Mouse (Mus musculus) bone marrow macrophage, adult 2 months (primary cell): ENCODE results near the gene Lpgat1.

Source experiments
- CTCF ChIP-seq: IDR thresholded peaks from 2 replicates; pipeline ENCODE4 v1.5.1; 2012; ENCODE audit warnings: low read depth, mild to moderate bottlenecking, low read length, moderate library complexity
- POLR2A ChIP-seq: IDR thresholded peaks from 2 replicates; pipeline ENCODE4 v1.6.1; 2012; ENCODE audit warnings: mild to moderate bottlenecking, low read depth, low read length, borderline replicate concordance

DNA sequence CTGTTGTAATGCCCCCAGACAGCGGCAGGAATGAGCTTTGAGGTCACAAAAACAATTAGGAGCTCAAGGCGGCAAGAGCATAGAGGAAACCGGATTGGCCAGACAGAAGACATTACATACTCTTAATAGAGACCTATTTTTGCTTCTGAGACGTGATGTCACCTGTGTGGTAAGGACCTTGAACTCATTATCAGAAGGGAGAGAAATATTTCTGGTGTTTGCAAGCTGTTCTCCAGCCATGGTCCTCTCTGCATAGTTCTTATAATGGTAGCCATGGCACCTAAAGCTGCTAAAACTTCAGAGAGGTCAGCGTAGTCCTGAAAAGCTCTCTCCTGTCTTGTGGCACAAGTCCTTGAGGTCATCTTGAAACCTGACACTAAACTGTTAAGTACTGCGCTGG lies 68.6 kb downstream of the Lpgat1 start:
- TF ChIP-seq POLR2A (no peak), CTCF (no peak)
